Mouse (Mus musculus): ENCODE measurements around the gene Dbx2. TPM values are rescaled to one million over a fixed set of nuclear protein-coding genes. Genes with fewer than 3 reads are reported as not detected.

The Dbx2 gene
- polyA plus RNA-seq, 1 experiment from 2014 or later, result not detected

DNA sequence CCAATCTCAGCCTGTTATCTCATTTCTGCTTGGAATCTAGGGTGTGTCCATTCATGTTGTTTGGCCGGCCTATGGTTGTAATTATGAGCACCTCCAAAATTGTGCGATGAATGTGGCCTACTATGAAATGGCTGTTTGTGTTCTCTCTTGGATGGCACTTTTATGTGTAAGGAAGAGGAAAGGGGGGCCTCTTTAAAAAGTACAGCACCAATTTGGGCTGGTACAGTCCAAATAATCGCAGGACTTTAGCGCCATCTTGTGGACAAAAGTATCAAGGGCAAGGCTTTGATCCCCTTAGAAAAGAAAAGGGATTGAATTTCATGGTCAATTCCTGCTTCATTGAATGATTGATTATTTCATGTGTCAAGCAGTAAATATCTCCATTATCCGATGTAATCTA is 81.1 kb downstream of the Dbx2 start:
- whole genome bisulfite sequencing, result 17% methylated on average over 5 of the region's 5 CpGs
- ATAC-seq (ENCODE audit: low read depth), result no peak
- H3K9me3 ChIP-seq (ENCODE audit: control insufficient read depth, low read length), result no peaks in the 10 kb centered on the region; the same call in 1 of the 2 replicates

More for the DNA sequence above, 81.1 kb downstream of the Dbx2 start:
- Histone ChIP-seq H3K9ac (ENCODE audit: low read length) (no peak overlapping the region), H3K27ac (ENCODE audit: low read length) (no peak overlapping the region), H3K27me3 (ENCODE audit: control insufficient read depth, insufficient read depth, low read depth, low read length) (no peaks in the 10 kb centered on the region), H3K36me3 (ENCODE audit: control insufficient read depth, insufficient read depth, low read length) (no peaks in the 10 kb centered on the region), H3K4me3 (ENCODE audit: low read length) (no peak overlapping the region), H3K4me1 (replicated peaks; ENCODE audit: control insufficient read depth, insufficient read depth, low read length) (no peaks in the 10 kb centered on the region), H3K4me2 (ENCODE audit: low read depth, low read length) (no peak overlapping the region)

Other genes starting within 250 kb of the Dbx2 start
- gene Nell2, start 127.4 kb downstream of the Dbx2 start, polyA plus RNA-seq (2015; fragmentation: Nextera tagmentation; extraction: Ambion mirVana), result 1.2 and 1.4 TPM in 2 replicates
- gene Ano6, start 134.9 kb upstream of the Dbx2 start, polyA plus RNA-seq (2015; fragmentation: Nextera tagmentation; extraction: Ambion mirVana), result 50.8 and 53.2 TPM in 2 replicates